ENCODE assay signal across 7 mouse cellular contexts in the genomic region with DNA sequence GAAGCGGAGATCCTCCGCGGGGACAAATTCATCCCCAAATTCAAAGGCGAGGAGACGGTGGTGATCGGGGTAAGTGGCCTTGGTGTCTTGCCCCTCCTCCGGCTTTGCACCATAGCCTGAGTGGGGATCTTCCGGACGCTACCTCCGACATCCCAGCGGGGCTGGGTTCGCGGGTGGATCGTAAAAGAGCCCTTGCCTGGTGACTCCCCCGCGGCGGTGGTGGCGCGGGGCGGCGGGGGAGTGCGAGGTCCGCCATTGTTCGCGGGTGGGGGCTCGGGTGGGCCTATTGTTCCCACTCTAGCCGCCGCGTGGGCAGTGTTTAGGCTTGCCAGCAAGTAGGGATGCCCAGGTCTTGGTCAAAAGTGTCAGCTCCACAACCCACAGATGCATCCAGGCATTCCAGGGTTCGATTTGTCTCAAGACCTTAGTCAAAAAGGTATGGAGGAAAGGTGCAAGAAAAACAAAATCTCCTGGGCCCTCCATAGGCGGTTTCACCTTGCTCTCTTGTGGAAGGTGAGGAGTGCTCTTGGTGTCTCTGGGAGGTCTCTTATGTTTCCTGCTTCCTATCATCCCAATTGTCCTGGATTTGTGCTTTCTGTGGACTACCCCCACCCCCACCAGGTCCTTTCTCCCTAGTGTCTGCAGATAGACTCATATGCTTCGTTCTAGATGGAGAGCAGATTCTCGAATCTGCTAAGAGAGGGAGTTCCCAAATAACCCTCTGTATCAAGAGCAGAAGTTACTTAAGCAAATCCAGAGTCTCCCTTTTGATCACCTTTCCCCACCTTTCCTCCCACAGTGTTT. TPM values are rescaled to one million over a fixed set of nuclear protein-coding genes. Genes with fewer than 3 reads are reported as not detected.
DNase-seq lines count a peak whose midpoint lies in the region; ATAC-seq and TF ChIP-seq lines count a peak whose summit lies in the region.

No protein-coding gene starts in this region.

- no peaks in the 10 kb centered on the region for H3K9me3 ChIP-seq in lung, postnatal 0 days (ENCODE audit: low read length)
- no peaks in the 10 kb centered on the region for H3K9me3 ChIP-seq in forebrain, embryonic 12.5 days

- H3K36me3 ChIP-seq in lung, postnatal 0 days (ENCODE audit: insufficient read depth, low read length) = no peaks in the 10 kb centered on the region
- peaks cover 22% of the 10 kb centered on the region for H3K36me3 ChIP-seq in forebrain, embryonic 12.5 days (replicated peaks)

- no peak overlapping the region for H3K27ac ChIP-seq in lung, postnatal 0 days (ENCODE audit: low read length)
- H3K27ac ChIP-seq in forebrain, embryonic 12.5 days = peak overlapping the region; percentile 91
- no peak overlapping the region for H3K27ac ChIP-seq in olfactory bulb, adult 2 months (ENCODE audit: insufficient read depth, low read depth, low read length)

- H3K4me1 ChIP-seq in lung, postnatal 0 days (ENCODE audit: insufficient read depth, low read depth, low read length) = peaks cover 4% of the 10 kb centered on the region; the same call in 1 of the 2 replicates
- peaks cover 20% of the 10 kb centered on the region for H3K4me1 ChIP-seq in forebrain, embryonic 12.5 days
- peaks cover 16% of the 10 kb centered on the region for H3K4me1 ChIP-seq in olfactory bulb, adult 2 months (ENCODE audit: control insufficient read depth, insufficient read depth, low read length)

- TF ChIP-seq EP300 in lung, postnatal 0 days (IDR thresholded peaks at IDR 0.05) = no peak

- 0 out of 2 replicates have a peak, but pooled peaks have one; percentile 5 for ATAC-seq in lung, postnatal 0 days
- peak; percentile 45 for ATAC-seq in forebrain, embryonic 12.5 days (ENCODE audit: low FRiP score)
- no peak for ATAC-seq in monocyte, adult 5-6 weeks (replicated peaks; ENCODE audit: insufficient number of reproducible peaks, low FRiP score, low TSS enrichment, poor library complexity, severe bottlenecking)

- H3K9ac ChIP-seq in lung, postnatal 0 days (replicated peaks; ENCODE audit: low read depth) = no peak overlapping the region
- peak overlapping the region; percentile 92 for H3K9ac ChIP-seq in forebrain, embryonic 12.5 days

- WGBS in lung, postnatal 0 days = 1% methylated on average over 31 of the region's 33 CpGs
- under 1% methylated on average over 33 of the region's 33 CpGs for WGBS in forebrain, embryonic 12.5 days
- WGBS in olfactory bulb, adult 2 months = under 1% methylated on average over 33 of the region's 33 CpGs

- DNase-seq in lung, postnatal 0 days (ENCODE audit: low spot score) = no peak
- no peak for DNase-seq in lung, postnatal 10 days
- peak; percentile 72 for DNase-seq in cerebellum, adult 11-12 months
- peak; percentile 25 to 43 for DNase-seq in layer of hippocampus, postnatal 25 days (ENCODE audit: extremely low spot score in 1 of 2, low spot score in 1 of 2)

- peak overlapping the region; percentile 66 for H3K4me2 ChIP-seq in lung, postnatal 0 days (replicated peaks; ENCODE audit: low read depth, low read length)
- H3K4me2 ChIP-seq in forebrain, embryonic 12.5 days = peak overlapping the region; percentile 71

- H3K4me3 ChIP-seq in lung, postnatal 0 days (ENCODE audit: low read depth, low read length) = peak overlapping the region; percentile 38
- H3K4me3 ChIP-seq in forebrain, embryonic 12.5 days (replicated peaks) = peak overlapping the region; percentile 99
- peak overlapping the region; percentile 64 for H3K4me3 ChIP-seq in olfactory bulb, adult 2 months (ENCODE audit: insufficient read depth, low read depth, low read length)

- peaks cover 24% of the 10 kb centered on the region for H3K27me3 ChIP-seq in lung, postnatal 0 days (replicated peaks; ENCODE audit: insufficient read depth, low read length)
- H3K27me3 ChIP-seq in forebrain, embryonic 12.5 days = no peaks in the 10 kb centered on the region

- no peak for TF ChIP-seq CTCF in lung, postnatal 0 days (IDR thresholded peaks at IDR 0.05)
- no peak for TF ChIP-seq CTCF in olfactory bulb, adult 2 months (IDR thresholded peaks at IDR 0.05; ENCODE audit: insufficient read depth, low read depth, low read length)

- TF ChIP-seq POLR2A in olfactory bulb, adult 2 months (IDR thresholded peaks at IDR 0.05; ENCODE audit: insufficient read depth, low read depth, low read length) = no peak

RNA-seq across cellular contexts. Expression of gene Kif5c, which starts 0.8 kb away (rescaled TPM):
- 0.17 and 0.20 TPM in 2 replicates for polyA plus RNA-seq in lung, postnatal 0 days (2015; fragmentation: Nextera tagmentation; extraction: Ambion mirVana)
- 135 and 149 TPM in 2 replicates for polyA plus RNA-seq in forebrain, embryonic 12.5 days (2016; fragmentation: Nextera tagmentation; extraction: Ambion mirVana)
- 100 to 1,000 TPM; 561 to 562 TPM for total RNA-seq in layer of hippocampus, postnatal 25 days (2021)
- not detected in 2 replicates for polyA plus RNA-seq in olfactory bulb, adult 2 months (2012; ENCODE audit: insufficient read depth, insufficient read length, low replicate concordance, missing spikeins)
- 0.64 to 1.3 TPM in 2 of 3 replicates, not detected in the other for total RNA-seq in monocyte, adult 5-6 weeks (2017)

Comparison
In these comparisons a context has a peak if more than half of its experiments do, and no peak if none do; other contexts are left out.
1. DNase-seq: peak in cerebellum, adult 11-12 months (single experiment) and layer of hippocampus, postnatal 25 days (2 of 2); none in lung, postnatal 0 days (single experiment) and lung, postnatal 10 days (single experiment).
2. H3K4me3 ChIP-seq: peak in every context shown above with its lines; median percentile 99 in forebrain, embryonic 12.5 days; 64 in olfactory bulb, adult 2 months; 38 in lung, postnatal 0 days.
3. RNA of gene Kif5c, which starts 0.8 kb away (polyA plus RNA-seq): 135 to 149 TPM in forebrain, embryonic 12.5 days and not detected in olfactory bulb, adult 2 months; 0.17 to 0.20 TPM in lung, postnatal 0 days; every median in the first group is over 10 times any median in the second.